Mouse (Mus musculus) gonadal fat pad, adult 2 months (tissue): ENCODE results near the gene Plaur. TPM values are rescaled to one million over a fixed set of nuclear protein-coding genes. Genes with fewer than 3 reads are reported as not detected.
"Not testable (repeated sequence)": the region's sequence is repeated elsewhere in the genome, so short reads cannot be mapped to it uniquely, and the experiment has no call there.

Source experiments
- DNase-seq: peaks from one replicate; pipeline ENCODE4 v3.0.0-alpha.2; 2012; ENCODE audit warnings: low read depth
- polyA plus RNA-seq: library from polyadenylated mRNA; depleted of rRNA; stranded (reverse); fragments of >200 nt; gene quantifications from 2 replicates; pipeline ENCODE4 v1.2.3, GENCODE M21; 2012

The Plaur gene
- polyA plus RNA-seq, 1 experiment, result 11.3 TPM

GRCm38 (mm10) chr7:24479685-24480084 is 17.4 kb downstream of the Plaur start:
- DNase-seq, result no peak

- no peak for DNase-seq
Measured at GRCm38 (mm10) chr7:24480121-24480941, 18.0 kb downstream of the Plaur start.

- DNase-seq, result no peak
Measured at GRCm38 (mm10) chr7:24480986-24481473, 18.7 kb downstream of the Plaur start.

- no peak for DNase-seq
Measured at GRCm38 (mm10) chr7:24481474-24482207, 19.4 kb downstream of the Plaur start, which contains the start of gene Cadm4. Gene Cadm4 (plus strand): TSS chr7:24482023.

- no peak for DNase-seq
Measured at GRCm38 (mm10) chr7:24482208-24483020, 20.1 kb downstream of the Plaur start.

- DNase-seq, result not testable (repeated sequence)
Measured at GRCm38 (mm10) chr7:24483291-24483690, 21.0 kb downstream of the Plaur start.

GRCm38 (mm10) chr7:24485481-24485880 is 23.2 kb downstream of the Plaur start:
- no peak for DNase-seq

GRCm38 (mm10) chr7:24486654-24487130 is 24.4 kb downstream of the Plaur start:
- DNase-seq, result no peak

GRCm38 (mm10) chr7:24487403-24487802 is 25.1 kb downstream of the Plaur start:
- DNase-seq, result no peak

- DNase-seq, result no peak
Measured at GRCm38 (mm10) chr7:24488303-24488702, 26.0 kb downstream of the Plaur start.

- DNase-seq, result no peak
Measured at GRCm38 (mm10) chr7:24499856-24500577, 37.7 kb downstream of the Plaur start.

- no peak for DNase-seq
Measured at GRCm38 (mm10) chr7:24500929-24501328, 38.6 kb downstream of the Plaur start.

- no peak for DNase-seq
Measured at GRCm38 (mm10) chr7:24501492-24501891, 39.2 kb downstream of the Plaur start.

GRCm38 (mm10) chr7:24504004-24504403 is 41.7 kb downstream of the Plaur start:
- no peak for DNase-seq

- DNase-seq, result no peak
Measured at GRCm38 (mm10) chr7:24504868-24505267, 42.6 kb downstream of the Plaur start.

GRCm38 (mm10) chr7:24505447-24506064 is 43.3 kb downstream of the Plaur start:
- DNase-seq, result no peak

GRCm38 (mm10) chr7:24506065-24506459 is 43.8 kb downstream of the Plaur start:
- DNase-seq, result no peak

GRCm38 (mm10) chr7:24506476-24506837 is 44.2 kb downstream of the Plaur start:
- peak; percentile 93 for DNase-seq

GRCm38 (mm10) chr7:24506838-24507725 is 44.8 kb downstream of the Plaur start, which contains the start of gene Zfp428:
Gene Zfp428 (plus strand): TSS chr7:24507006.
- DNase-seq, result peak; percentile 61

GRCm38 (mm10) chr7:24507726-24508114 is 45.4 kb downstream of the Plaur start:
- DNase-seq, result no peak
